Mouse (Mus musculus): Measurements from ENCODE around the gene Skida1.

- TF ChIP-seq CTCF (IDR thresholded peaks at IDR 0.05; ENCODE audit: control insufficient read depth, insufficient read depth, insufficient replicate concordance, low read depth, low read length) (no peak), POLR2A (IDR thresholded peaks at IDR 0.05; ENCODE audit: control insufficient read depth, low read depth, low read length) (no peak)
Observed at GRCm38 (mm10) chr2:18046186-18046585, 2.7 kb downstream of the Skida1 start.
